Mouse (Mus musculus) gastrocnemius, postnatal 25 days (tissue): ENCODE results near the gene Iqcn. TPM values are rescaled to one million over a fixed set of nuclear protein-coding genes. Genes with fewer than 3 reads are reported as not detected.

Experiments used
- DNase-seq: peaks from one replicate; pipeline ENCODE4 v3.0.0; 2022
- long read RNA-seq, 2 experiments: library from polyadenylated mRNA; stranded (forward); transcript quantifications; one replicate each; pipeline ENCODE4 v2.0.0; 2021
- total RNA-seq, 2 experiments: library from RNA; stranded (reverse); gene quantifications; 1 replicate in 1 of 2; 2 replicates in 1 of 2; pipeline ENCODE4 v1.2.3; 2021

Iqcn gene
- not detected for total RNA-seq
- long read RNA-seq, experiment 1: 0 reads
- long read RNA-seq, experiment 2: 0 reads

- no peak for DNase-seq
These were observed at the start of gene Iqcn for GRCm38 (mm10) chr8:70703287-70703686. Gene Iqcn (plus strand): TSS chr8:70703457.

GRCm38 (mm10) chr8:70654121-70654520, 49.1 kb upstream of the Iqcn start:
- no peak for DNase-seq

- DNase-seq: no peak
These were observed 47.8 kb upstream of the Iqcn start for GRCm38 (mm10) chr8:70655469-70655868.

GRCm38 (mm10) chr8:70656193-70656790, 47.0 kb upstream of the Iqcn start:
- no peak for DNase-seq

DNA sequence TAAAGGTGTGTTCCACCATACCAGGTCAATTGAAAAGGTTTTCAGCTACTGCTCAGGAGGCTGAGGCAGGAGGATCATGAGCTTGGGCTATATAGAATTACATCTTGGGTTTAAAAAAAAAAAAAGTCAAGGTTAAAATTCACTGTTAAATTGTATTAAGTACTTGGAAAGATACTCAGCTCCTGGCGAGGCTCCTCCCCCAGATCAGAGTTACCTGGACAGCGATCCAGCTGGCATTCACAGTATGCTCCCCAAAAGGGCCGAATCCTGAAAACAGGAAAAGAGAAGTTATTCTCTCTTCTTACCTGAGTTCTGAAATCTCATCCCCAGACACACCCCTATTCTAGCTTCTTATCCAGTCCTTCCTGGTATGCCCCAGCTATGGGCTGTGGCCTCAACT, 46.0 kb upstream of the Iqcn start:
- no peak for DNase-seq

DNA sequence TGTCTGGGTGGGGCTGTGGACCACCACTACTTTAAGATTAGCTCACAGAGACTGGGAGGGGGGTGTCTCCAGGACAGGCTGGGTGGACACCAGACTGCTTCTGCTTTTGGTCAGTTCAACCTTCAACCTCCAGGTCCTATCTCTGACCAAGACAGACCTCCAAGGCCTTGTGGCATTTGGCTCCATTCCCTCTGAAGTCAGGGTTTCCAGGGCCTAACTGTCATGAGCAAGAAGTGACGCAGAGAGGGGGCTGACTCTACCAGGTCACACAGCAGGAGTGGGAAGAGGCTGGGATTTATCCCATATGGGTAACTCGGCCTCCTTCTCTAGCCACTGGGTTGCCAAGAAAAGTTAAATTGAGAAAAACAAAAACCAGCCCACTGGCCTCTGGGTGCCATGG, 45.5 kb upstream of the Iqcn start:
- DNase-seq: no peak

GRCm38 (mm10) chr8:70658897-70659603, 44.2 kb upstream of the Iqcn start:
- no peak for DNase-seq

DNA sequence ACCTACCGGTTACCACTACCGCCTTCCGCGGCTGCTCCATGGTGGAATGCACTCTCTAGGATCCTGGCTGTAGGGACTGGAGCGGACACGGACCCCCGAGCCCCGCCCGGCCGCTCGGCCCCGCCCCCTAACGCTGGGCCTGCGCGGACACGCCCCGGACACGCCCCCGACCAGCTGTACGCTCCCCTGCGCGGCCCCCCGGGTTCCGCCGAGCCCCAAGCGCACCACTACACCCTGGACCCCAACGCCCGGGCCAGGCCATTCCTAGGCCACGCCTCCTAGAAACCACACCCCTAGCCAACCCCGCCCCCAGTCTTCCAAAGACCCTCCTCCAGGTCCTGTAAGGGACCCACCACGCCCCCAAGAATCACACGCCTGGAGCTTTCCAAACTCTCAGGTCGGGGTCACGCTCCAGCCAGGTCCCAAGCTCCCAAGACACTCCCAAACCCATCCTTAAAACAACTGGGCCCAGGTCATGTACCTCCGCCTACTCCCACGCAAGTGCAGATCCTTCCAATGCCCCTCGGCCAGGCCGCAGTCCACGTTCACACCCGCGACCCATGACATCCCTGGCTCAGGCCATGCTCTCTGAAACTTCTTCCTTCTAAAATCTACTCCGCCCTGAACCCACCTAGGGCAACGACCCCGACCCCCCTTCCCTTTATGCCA, 43.5 kb upstream of the Iqcn start:
- DNase-seq: peak; percentile 93

DNA sequence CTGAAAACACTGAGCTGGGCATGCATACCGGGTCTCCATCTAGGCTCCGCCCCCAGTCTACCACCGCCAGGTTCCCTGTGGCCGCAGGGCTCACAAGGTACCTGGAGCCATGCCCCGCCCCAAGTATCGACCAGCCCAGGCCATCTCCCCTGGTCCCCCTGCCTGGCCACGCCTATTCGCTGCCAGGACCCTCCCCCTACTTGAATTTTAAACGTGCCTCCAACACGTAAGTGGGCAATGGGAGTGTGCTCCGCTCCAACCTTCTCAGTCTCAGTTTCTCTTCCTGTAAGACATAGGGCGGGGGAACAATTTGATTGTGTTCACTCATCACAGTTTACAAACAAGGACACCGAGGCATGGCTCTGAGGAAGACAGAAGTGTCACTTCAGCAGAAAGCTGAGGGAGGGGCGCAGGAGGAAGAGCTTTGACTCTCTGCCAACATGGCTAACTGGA, 43.0 kb upstream of the Iqcn start, which contains the start of gene Pgpep1:
Gene Pgpep1, minus strand, starts transcription at position 116 of the 453 bp plus-strand sequence.
- DNase-seq: no peak

GRCm38 (mm10) chr8:70663691-70664090, 39.6 kb upstream of the Iqcn start:
- no peak for DNase-seq

GRCm38 (mm10) chr8:70664631-70665030, 38.6 kb upstream of the Iqcn start:
- no peak for DNase-seq

GRCm38 (mm10) chr8:70665599-70665998, 37.7 kb upstream of the Iqcn start:
- no peak for DNase-seq

DNA sequence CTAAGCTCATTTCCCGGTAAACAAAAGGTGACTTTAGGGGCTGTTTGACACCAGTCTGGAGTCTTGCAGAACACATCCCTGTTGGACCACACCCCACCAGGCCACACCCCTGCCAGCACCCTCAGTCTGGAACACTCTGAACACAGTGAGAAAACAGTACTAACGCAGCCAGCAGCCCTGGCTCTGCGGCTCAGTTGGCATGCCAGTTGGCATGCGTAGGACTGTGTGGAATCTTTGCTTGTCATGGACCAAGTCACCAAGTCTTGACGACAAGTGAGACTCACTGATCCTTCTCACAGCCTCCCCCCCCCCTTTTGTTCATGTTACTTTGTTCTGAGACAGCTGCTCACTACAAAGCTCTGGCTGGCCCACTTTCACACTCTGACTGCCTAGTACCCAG, 36.2 kb upstream of the Iqcn start:
- peak; percentile 84 for DNase-seq

DNA sequence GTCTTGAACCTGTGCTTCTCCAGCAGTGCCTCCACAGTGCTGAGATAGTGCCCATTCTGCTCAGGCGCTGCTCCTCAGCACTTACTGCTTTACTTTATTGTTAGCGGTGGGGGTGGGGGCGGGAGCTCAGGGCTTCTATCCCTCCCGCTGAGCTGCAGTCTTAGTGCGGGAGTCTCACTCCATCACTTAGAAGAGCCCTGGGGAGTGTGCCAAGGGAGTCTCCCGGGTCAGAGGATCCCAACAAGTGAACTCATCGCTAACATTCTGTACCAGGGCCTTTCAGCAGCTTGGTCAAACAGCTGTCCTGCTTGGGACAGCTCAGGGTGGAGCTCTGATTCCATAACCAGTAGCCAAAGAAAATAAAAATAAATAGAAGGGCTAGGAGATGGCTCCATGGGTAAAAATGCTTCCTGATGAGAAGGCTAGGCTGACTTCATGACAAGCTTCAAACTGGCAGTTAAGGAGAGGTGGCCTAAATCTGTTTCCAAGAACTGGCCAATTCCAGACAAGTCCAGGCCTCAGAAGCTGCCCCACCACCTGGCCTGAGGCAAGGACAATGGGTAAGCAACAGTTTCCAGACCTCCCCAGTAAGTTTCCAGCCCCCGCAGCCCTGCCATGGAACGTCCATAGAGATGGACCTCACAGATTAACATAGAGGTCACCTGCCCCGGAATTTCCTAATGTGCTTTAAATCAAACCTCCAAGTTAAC, 31.5 kb upstream of the Iqcn start:
- DNase-seq: peak; percentile 73

DNA sequence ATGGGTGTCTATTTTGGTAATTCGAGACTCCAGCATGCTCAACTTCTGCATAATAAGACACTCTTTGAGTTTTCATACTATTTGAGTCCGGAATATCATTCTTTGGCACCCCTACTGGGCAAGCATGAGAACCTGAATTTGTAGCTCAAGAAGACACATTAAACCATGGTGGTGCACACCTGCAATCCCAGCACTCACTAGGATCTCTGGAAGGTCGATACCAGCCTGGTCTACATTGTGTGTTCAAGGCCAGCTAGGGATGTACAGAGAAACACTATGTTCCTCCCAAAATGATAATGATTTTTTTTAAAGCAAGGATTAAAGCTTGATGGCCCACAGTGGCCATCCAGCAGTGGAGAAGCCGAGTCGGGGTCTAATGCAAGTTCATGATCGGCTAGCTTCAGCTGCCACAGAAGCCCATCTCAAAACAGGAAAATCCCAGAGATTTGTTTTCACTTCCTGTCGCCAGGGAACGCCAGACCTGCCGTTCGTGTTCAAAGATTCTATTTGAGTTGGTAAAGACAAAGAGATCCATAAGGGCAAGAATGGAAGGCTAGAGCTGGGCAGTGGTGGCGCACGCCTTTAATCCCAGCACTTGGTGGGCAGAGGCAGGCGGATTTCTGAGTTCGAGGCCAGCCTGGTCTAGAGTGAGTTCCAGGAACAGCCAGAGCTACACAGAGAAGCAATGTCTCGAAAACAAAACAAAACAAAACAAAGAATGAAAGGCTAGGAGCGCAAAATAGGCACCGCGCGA, 30.8 kb upstream of the Iqcn start:
- no peak for DNase-seq

GRCm38 (mm10) chr8:70673079-70673856, 30.0 kb upstream of the Iqcn start, which contains the start of gene Lsm4:
Gene Lsm4 (plus strand): TSS chr8:70673248.
- DNase-seq: peak; percentile 97

- DNase-seq: no peak
These were observed 29.1 kb upstream of the Iqcn start for GRCm38 (mm10) chr8:70674109-70674508.

- DNase-seq: no peak
These were observed 28.5 kb upstream of the Iqcn start for GRCm38 (mm10) chr8:70674716-70675115.

DNA sequence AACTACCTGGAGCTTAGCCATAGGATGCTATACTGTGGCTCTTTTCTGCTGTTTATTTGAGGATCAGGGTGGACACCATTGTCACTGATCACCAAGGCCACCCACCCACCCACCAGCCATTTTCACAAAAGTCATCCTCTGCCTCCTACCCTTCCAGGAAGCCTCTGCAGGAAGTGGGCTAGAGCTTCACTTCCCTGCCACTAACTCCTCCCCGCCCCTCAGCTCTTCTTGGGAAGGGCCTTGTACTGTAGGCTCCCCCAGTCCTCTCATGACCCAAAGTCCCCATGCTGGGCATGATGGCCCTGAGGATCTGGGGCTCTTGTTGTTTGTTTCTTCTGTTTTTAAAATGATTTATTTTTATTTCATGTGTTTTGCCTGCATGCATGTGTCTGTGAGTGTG, 27.9 kb upstream of the Iqcn start:
- no peak for DNase-seq

DNA sequence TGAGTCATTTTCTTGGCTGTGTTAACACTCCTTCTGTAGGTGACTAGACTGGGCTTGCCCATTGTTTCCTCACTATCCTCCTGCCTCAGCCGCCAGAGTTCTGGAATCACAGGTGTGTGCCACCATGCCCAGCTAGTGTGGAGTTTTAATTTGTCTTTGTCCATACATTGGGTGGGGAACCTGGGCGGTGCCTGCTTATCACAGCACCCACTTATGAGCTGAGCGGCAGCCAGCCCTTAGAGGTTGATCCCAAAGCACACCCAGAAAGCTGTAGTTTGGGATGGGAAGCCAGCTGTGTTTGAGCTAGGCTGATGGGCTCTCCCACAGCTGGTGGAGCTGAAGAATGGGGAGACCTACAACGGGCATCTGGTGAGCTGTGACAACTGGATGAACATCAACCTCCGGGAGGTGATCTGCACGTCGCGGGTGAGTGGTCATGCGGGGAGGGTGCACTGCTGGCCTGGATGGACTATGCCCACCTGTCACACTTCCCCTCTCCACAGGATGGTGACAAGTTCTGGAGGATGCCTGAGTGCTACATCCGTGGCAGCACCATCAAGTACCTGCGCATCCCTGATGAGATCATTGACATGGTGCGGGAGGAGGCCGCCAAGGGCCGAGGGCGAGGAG, 25.7 kb upstream of the Iqcn start:
- DNase-seq: no peak
